Mouse (Mus musculus) myocyte (in vitro differentiated cells): Measurements from ENCODE around the gene Asic2.

Source experiments
- POLR2AphosphoS2 ChIP-seq: IDR thresholded peaks from one replicate; pipeline ENCODE4 v1.6.1; 2011; ENCODE audit warnings: low read depth, control low read depth; ENCODE audit not compliant: insufficient read length
- USF1 ChIP-seq: IDR thresholded peaks from one replicate; pipeline ENCODE4 v1.6.1; 2011; ENCODE audit warnings: low read depth, mild to moderate bottlenecking, control low read depth, moderate library complexity

DNA sequence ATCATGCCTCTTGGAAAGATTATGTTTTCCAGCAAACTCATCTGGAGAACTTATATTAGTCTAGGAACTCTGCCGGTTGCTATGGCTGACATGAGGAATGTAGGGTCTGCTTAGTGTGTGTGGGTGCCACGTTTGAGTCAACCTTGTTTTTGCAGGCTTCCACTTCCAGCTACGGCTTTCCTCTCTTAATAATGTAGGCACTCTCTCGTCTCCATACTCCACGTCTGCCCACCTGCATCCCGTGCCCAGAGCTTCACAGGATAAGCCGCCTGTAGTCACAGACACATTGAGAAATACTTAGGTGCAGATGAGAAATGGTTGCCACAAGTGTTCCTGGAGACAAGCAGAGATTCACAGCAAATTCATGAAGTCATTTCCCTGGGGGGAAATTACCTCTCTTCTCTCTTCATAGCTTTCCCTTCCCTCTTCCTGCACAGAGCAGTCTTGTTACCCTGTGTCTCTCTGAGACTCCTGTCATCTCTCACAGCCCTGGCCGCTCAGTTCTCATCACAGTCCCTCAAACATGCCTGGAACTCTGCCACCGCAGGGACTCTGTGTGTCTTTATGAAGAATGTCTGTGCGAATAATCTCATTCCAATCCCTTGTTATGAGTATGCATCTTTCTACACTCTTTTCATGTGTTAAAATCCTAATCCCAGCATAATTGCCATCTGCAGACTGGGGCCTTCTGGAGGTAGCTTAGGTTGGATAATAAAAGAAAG is 102.4 kb downstream of the Asic2 start:
- TF ChIP-seq POLR2AphosphoS2 (no peak), USF1 (no peak)
